Comparison of ENCODE assay signal across 18 mouse cellular contexts in genomic region chr2:92871093-92871686, GRCm38 (mm10). TPM values are rescaled to one million over a fixed set of nuclear protein-coding genes. Genes with fewer than 3 reads are reported as not detected.
DNase-seq lines count a peak whose midpoint lies in the region; ATAC-seq lines count a peak whose summit lies in the region.
"Had no signal": no experiment of that assay in that cellular context is flagged by ENCODE, and none has a peak within 500 bp of the region (broad histone marks: within the 10 kb centered on the region; RNA-seq: fewer than 3 reads in every experiment).

No protein-coding gene starts in this region.

- no peak for DNase-seq in hindbrain, embryonic 10.5 days (ENCODE audit: low spot score)
- DNase-seq in limb, embryonic 11.5 days (ENCODE audit: low spot score), result peak; percentile 48
- DNase-seq in lung, postnatal 36 days, result no peak
- no peak for DNase-seq in yolk sac, embryonic 10.5 days (ENCODE audit: low spot score)
- DNase-seq: adrenal gland, postnatal 36 days; cerebellum, adult 8-10 months; gastrocnemius, postnatal 14 days; heart, postnatal 10 days; lung, postnatal 14 days; right cerebral cortex, postnatal 14 days had no signal

- no peak for ATAC-seq in hindbrain, embryonic 12.5 days (ENCODE audit: low FRiP score)
- no peak for ATAC-seq in hindbrain, embryonic 15.5 days (ENCODE audit: low FRiP score, low read depth)
- ATAC-seq in limb, embryonic 11.5 days (ENCODE audit: insufficient number of reproducible peaks, low FRiP score, low TSS enrichment, low read depth), result peak; percentile 51; the same call in 1 of the 2 replicates
- no peak for ATAC-seq in midbrain, embryonic 15.5 days (replicated peaks)

- no peak overlapping the region for H3K9ac ChIP-seq in hindbrain, embryonic 12.5 days
- no peak overlapping the region for H3K9ac ChIP-seq in hindbrain, embryonic 15.5 days
- no peak overlapping the region for H3K9ac ChIP-seq in limb, embryonic 11.5 days (ENCODE audit: low read length)
- no peak overlapping the region for H3K9ac ChIP-seq in midbrain, embryonic 15.5 days
- H3K9ac ChIP-seq: limb, embryonic 13.5 days; liver, embryonic 15.5 days had no signal

- H3K4me2 ChIP-seq in hindbrain, embryonic 12.5 days (replicated peaks), result no peak overlapping the region
- H3K4me2 ChIP-seq in hindbrain, embryonic 15.5 days, result no peak overlapping the region
- no peak overlapping the region for H3K4me2 ChIP-seq in limb, embryonic 11.5 days (ENCODE audit: low read depth, severe bottlenecking)
- H3K4me2 ChIP-seq in midbrain, embryonic 15.5 days, result no peak overlapping the region
- H3K4me2 ChIP-seq: limb, embryonic 13.5 days; liver, embryonic 15.5 days had no signal

- H3K36me3 ChIP-seq in hindbrain, embryonic 10.5 days, result no peaks in the 10 kb centered on the region
- H3K36me3 ChIP-seq in hindbrain, embryonic 12.5 days, result no peaks in the 10 kb centered on the region
- no peaks in the 10 kb centered on the region for H3K36me3 ChIP-seq in hindbrain, embryonic 15.5 days
- H3K36me3 ChIP-seq in limb, embryonic 11.5 days (ENCODE audit: control insufficient read depth, insufficient read depth, low read length), result no peaks in the 10 kb centered on the region
- H3K36me3 ChIP-seq in midbrain, embryonic 15.5 days (replicated peaks), result no peaks in the 10 kb centered on the region
- H3K36me3 ChIP-seq: heart, embryonic 10.5 days; limb, embryonic 13.5 days; liver, embryonic 15.5 days had no signal

- H3K9me3 ChIP-seq in hindbrain, embryonic 10.5 days, result no peaks in the 10 kb centered on the region
- H3K9me3 ChIP-seq in hindbrain, embryonic 12.5 days (replicated peaks), result no peaks in the 10 kb centered on the region
- no peaks in the 10 kb centered on the region for H3K9me3 ChIP-seq in hindbrain, embryonic 15.5 days
- no peaks in the 10 kb centered on the region for H3K9me3 ChIP-seq in limb, embryonic 11.5 days (ENCODE audit: control insufficient read depth, low read length)
- H3K9me3 ChIP-seq in midbrain, embryonic 15.5 days, result no peaks in the 10 kb centered on the region
- H3K9me3 ChIP-seq: heart, embryonic 10.5 days; limb, embryonic 13.5 days; liver, embryonic 15.5 days had no signal

- H3K27me3 ChIP-seq in hindbrain, embryonic 10.5 days (ENCODE audit: insufficient read depth, poor library complexity, severe bottlenecking), result no peaks in the 10 kb centered on the region
- no peaks in the 10 kb centered on the region for H3K27me3 ChIP-seq in hindbrain, embryonic 12.5 days
- H3K27me3 ChIP-seq in hindbrain, embryonic 15.5 days, result no peaks in the 10 kb centered on the region
- H3K27me3 ChIP-seq in limb, embryonic 11.5 days (ENCODE audit: control insufficient read depth, insufficient read depth, low read length), result no peaks in the 10 kb centered on the region; the same call in 1 of the 2 replicates
- no peaks in the 10 kb centered on the region for H3K27me3 ChIP-seq in midbrain, embryonic 15.5 days (replicated peaks)
- H3K27me3 ChIP-seq: liver, embryonic 15.5 days had no signal

- WGBS in hindbrain, embryonic 10.5 days, result 38% methylated on average over 7 of the region's 7 CpGs
- 39% methylated on average over 7 of the region's 7 CpGs for WGBS in hindbrain, embryonic 12.5 days
- 44% methylated on average over 7 of the region's 7 CpGs for WGBS in hindbrain, embryonic 15.5 days
- WGBS in limb, embryonic 11.5 days, result 24% methylated on average over 7 of the region's 7 CpGs
- 9% methylated on average over 7 of the region's 7 CpGs for WGBS in midbrain, embryonic 15.5 days

- H3K4me1 ChIP-seq in hindbrain, embryonic 10.5 days (replicated peaks), result peaks cover 18% of the 10 kb centered on the region
- peaks cover 12% of the 10 kb centered on the region for H3K4me1 ChIP-seq in hindbrain, embryonic 12.5 days
- peaks cover 9% of the 10 kb centered on the region for H3K4me1 ChIP-seq in hindbrain, embryonic 15.5 days (replicated peaks)
- H3K4me1 ChIP-seq in limb, embryonic 11.5 days (ENCODE audit: control insufficient read depth, insufficient read depth, low read length), result peaks cover 8% of the 10 kb centered on the region
- H3K4me1 ChIP-seq in midbrain, embryonic 15.5 days, result peaks cover 24% of the 10 kb centered on the region
- H3K4me1 ChIP-seq: liver, embryonic 15.5 days had no signal

- H3K27ac ChIP-seq in hindbrain, embryonic 10.5 days, result peak overlapping the region; percentile 6; the same call in 1 of the 2 replicates
- no peak overlapping the region for H3K27ac ChIP-seq in hindbrain, embryonic 12.5 days
- H3K27ac ChIP-seq in hindbrain, embryonic 15.5 days (replicated peaks), result peak overlapping the region; percentile 69
- H3K27ac ChIP-seq in limb, embryonic 11.5 days (replicated peaks; ENCODE audit: low read depth, low read length), result no peak overlapping the region
- peak overlapping the region; percentile 79 for H3K27ac ChIP-seq in midbrain, embryonic 15.5 days
- H3K27ac ChIP-seq: heart, embryonic 10.5 days; left cerebral cortex, adult 2 months; limb, embryonic 13.5 days; liver, embryonic 15.5 days; stomach, postnatal 0 days had no signal

- H3K4me3 ChIP-seq in hindbrain, embryonic 10.5 days, result no peak overlapping the region
- no peak overlapping the region for H3K4me3 ChIP-seq in hindbrain, embryonic 12.5 days
- no peak overlapping the region for H3K4me3 ChIP-seq in hindbrain, embryonic 15.5 days
- no peak overlapping the region for H3K4me3 ChIP-seq in limb, embryonic 11.5 days (ENCODE audit: low read depth, low read length)
- H3K4me3 ChIP-seq in midbrain, embryonic 15.5 days, result no peak overlapping the region
- H3K4me3 ChIP-seq: heart, embryonic 10.5 days; left cerebral cortex, adult 2 months; limb, embryonic 13.5 days; liver, embryonic 15.5 days had no signal

RNA-seq across cellular contexts. Expression of gene Syt13, which starts 43.7 kb away (rescaled TPM):
- 20.1 and 20.4 TPM in 2 replicates for polyA plus RNA-seq in hindbrain, embryonic 10.5 days (2016; fragmentation: Nextera tagmentation; extraction: Ambion mirVana)
- polyA plus RNA-seq in hindbrain, embryonic 12.5 days (2016; fragmentation: Nextera tagmentation; extraction: Ambion mirVana), result 32.7 and 34.2 TPM in 2 replicates
- polyA plus RNA-seq in hindbrain, embryonic 15.5 days (2015; fragmentation: Nextera tagmentation; extraction: Ambion mirVana), result 46.5 and 49.9 TPM in 2 replicates
- 5.4 and 6.6 TPM in 2 replicates for polyA plus RNA-seq in limb, embryonic 11.5 days (2014; fragmentation: Nextera tagmentation; extraction: Ambion mirVana)
- polyA plus RNA-seq in midbrain, embryonic 15.5 days (2015; fragmentation: Nextera tagmentation; extraction: Ambion mirVana), result 85.8 and 88.7 TPM in 2 replicates

Comparison
In these comparisons a context has a peak if more than half of its experiments do, and no peak if none do; other contexts are left out.
1. H3K27ac ChIP-seq: peak in hindbrain, embryonic 10.5 days (single experiment), hindbrain, embryonic 15.5 days (single experiment) and midbrain, embryonic 15.5 days (single experiment); none in hindbrain, embryonic 12.5 days (single experiment) and limb, embryonic 11.5 days (single experiment).